Mouse (Mus musculus): ENCODE data around the gene Ikzf2.

DNA sequence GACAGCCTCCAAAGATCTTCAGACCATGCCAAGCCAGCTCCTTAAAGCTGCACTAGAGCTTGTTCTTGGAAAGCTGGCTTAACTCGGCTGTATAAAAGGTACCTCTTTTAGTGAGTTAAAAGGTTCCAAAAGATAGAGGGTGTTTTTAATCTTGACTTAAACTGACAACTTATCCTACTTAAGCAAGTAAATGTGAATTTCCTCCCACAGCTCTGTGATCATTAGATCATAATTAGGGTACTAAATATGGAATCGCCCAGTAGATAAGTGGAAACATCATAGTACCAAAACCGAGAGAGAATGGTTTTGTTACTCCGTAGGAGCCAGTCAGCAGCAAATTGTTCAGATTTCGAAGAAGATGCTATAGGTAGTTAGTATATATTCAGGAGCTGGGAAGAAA is 187.4 kb downstream of the Ikzf2 start:
- no peak for TF ChIP-seq ZNF384 (IDR thresholded peaks at IDR 0.05; ENCODE audit: low read depth, low read length)
- no peak for TF ChIP-seq CHD2 (IDR thresholded peaks at IDR 0.05; ENCODE audit: low read depth, low read length)
